Mouse (Mus musculus): ENCODE results near the gene Bcl11a. TPM values are rescaled to one million over a fixed set of nuclear protein-coding genes. Genes with fewer than 3 reads are reported as not detected.
A peak's percentile ranks its signal among the peaks of the same experiment; 100 is the strongest.

Gene Bcl11a
- polyA plus RNA-seq, 1 experiment from 2014 or later, result 0.95 TPM

- no peak overlapping the region for H3K4me3 ChIP-seq (replicated peaks; ENCODE audit: low read depth, low read length)
- no peaks in the 10 kb centered on the region for H3K36me3 ChIP-seq (ENCODE audit: insufficient read depth, low read length)
- no peak for TF ChIP-seq CTCF (IDR thresholded peaks at IDR 0.05; ENCODE audit: low read depth)
- H3K27me3 ChIP-seq (ENCODE audit: insufficient read depth, low read length), result peaks cover 54% of the 10 kb centered on the region
- H3K27ac ChIP-seq, result no peak overlapping the region
- ATAC-seq (replicated peaks; ENCODE audit: low FRiP score, low read depth) (no peak), DNase-seq (ENCODE audit: low spot score) (no peak)
- no peaks in the 10 kb centered on the region for H3K9me3 ChIP-seq (replicated peaks; ENCODE audit: low read length)
- WGBS, result 54% methylated on average over 4 of the region's 4 CpGs
- no peaks in the 10 kb centered on the region for H3K4me1 ChIP-seq (replicated peaks; ENCODE audit: insufficient read depth, low read length)
- no peak overlapping the region for H3K4me2 ChIP-seq (ENCODE audit: low read length)
- no peak overlapping the region for H3K9ac ChIP-seq (ENCODE audit: low read depth, low read length)
Observed at GRCm38 (mm10) chr11:24087069-24087468, 9.2 kb downstream of the Bcl11a start.

DNA sequence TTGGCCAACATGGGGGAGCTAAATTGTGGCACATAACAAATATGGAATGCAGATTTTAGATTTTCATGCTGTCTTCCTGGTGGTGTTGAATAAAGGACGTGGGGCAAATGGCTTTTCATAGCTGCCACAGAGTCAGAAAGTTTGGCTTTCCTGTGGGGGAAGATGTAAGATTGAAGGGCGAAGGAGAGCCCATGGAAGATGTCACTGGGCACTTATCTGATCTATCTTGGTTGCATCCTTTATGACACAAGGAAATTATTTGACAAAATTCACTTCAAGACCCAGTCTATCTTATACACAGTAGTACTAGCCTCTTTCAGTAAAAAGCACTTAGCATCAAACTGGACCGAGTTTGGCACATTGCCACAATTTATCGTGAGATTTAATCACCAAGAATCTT is 12.6 kb downstream of the Bcl11a start:
- Histone ChIP-seq H3K27ac (no peak overlapping the region), H3K36me3 (ENCODE audit: insufficient read depth, low read length) (no peaks in the 10 kb centered on the region), H3K9me3 (replicated peaks; ENCODE audit: low read length) (no peaks in the 10 kb centered on the region), H3K4me3 (replicated peaks; ENCODE audit: low read depth, low read length) (no peak overlapping the region), H3K27me3 (ENCODE audit: insufficient read depth, low read length) (peaks cover 51% of the 10 kb centered on the region), H3K9ac (ENCODE audit: low read depth, low read length) (no peak overlapping the region), H3K4me2 (ENCODE audit: low read length) (no peak overlapping the region), H3K4me1 (replicated peaks; ENCODE audit: insufficient read depth, low read length) (no peaks in the 10 kb centered on the region)
- no peak for DNase-seq (ENCODE audit: low spot score)
- ATAC-seq (replicated peaks; ENCODE audit: low FRiP score, low read depth), result no peak
- TF ChIP-seq CTCF (IDR thresholded peaks at IDR 0.05; ENCODE audit: low read depth), result no peak
- WGBS, result 80% methylated on average over 4 of the region's 4 CpGs

GRCm38 (mm10) chr11:24091393-24092080 is 13.7 kb downstream of the Bcl11a start:
- Histone ChIP-seq H3K9ac (ENCODE audit: low read depth, low read length) (no peak overlapping the region), H3K27me3 (ENCODE audit: insufficient read depth, low read length) (peaks cover 44% of the 10 kb centered on the region), H3K9me3 (replicated peaks; ENCODE audit: low read length) (no peaks in the 10 kb centered on the region), H3K4me2 (ENCODE audit: low read length) (no peak overlapping the region), H3K4me3 (replicated peaks; ENCODE audit: low read depth, low read length) (no peak overlapping the region), H3K27ac (no peak overlapping the region), H3K36me3 (ENCODE audit: insufficient read depth, low read length) (no peaks in the 10 kb centered on the region), H3K4me1 (replicated peaks; ENCODE audit: insufficient read depth, low read length) (no peaks in the 10 kb centered on the region)
- DNase-seq (ENCODE audit: low spot score), result no peak
- ATAC-seq (replicated peaks; ENCODE audit: low FRiP score, low read depth), result no peak
- TF ChIP-seq CTCF (IDR thresholded peaks at IDR 0.05; ENCODE audit: low read depth), result no peak
- WGBS, result 31% methylated on average over 15 of the region's 15 CpGs

DNA sequence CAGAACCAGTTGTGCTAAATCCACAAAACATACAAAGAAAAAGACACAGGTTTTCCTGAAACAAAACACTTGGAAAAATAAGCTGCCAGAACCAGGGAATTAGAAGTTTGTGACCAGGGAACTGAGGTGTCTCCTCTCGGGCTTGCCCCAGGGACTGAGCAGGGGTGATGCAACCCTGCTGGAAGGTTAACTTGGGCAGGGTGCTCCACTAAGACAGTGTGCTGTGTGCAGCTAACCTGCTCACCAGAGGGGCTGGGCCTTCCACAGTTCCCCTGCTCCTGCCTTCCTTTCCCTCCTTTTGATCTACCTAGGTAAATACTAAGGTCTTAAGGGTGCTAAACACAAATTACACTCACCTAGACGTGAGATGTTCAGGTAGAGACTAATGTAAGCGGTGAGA is 14.8 kb downstream of the Bcl11a start:
- H3K27me3 ChIP-seq (ENCODE audit: insufficient read depth, low read length), result peaks cover 50% of the 10 kb centered on the region
- WGBS, result 56% methylated on average over 3 of the region's 3 CpGs
- no peak for ATAC-seq (replicated peaks; ENCODE audit: low FRiP score, low read depth)
- H3K4me3 ChIP-seq (replicated peaks; ENCODE audit: low read depth, low read length), result no peak overlapping the region
- H3K9me3 ChIP-seq (replicated peaks; ENCODE audit: low read length), result no peaks in the 10 kb centered on the region
- no peak overlapping the region for H3K27ac ChIP-seq
- no peak for DNase-seq (ENCODE audit: low spot score)
- no peak for TF ChIP-seq CTCF (IDR thresholded peaks at IDR 0.05; ENCODE audit: low read depth)
- no peaks in the 10 kb centered on the region for H3K4me1 ChIP-seq (replicated peaks; ENCODE audit: insufficient read depth, low read length)
- H3K4me2 ChIP-seq (ENCODE audit: low read length), result no peak overlapping the region
- H3K9ac ChIP-seq (ENCODE audit: low read depth, low read length), result no peak overlapping the region
- no peaks in the 10 kb centered on the region for H3K36me3 ChIP-seq (ENCODE audit: insufficient read depth, low read length)

DNA sequence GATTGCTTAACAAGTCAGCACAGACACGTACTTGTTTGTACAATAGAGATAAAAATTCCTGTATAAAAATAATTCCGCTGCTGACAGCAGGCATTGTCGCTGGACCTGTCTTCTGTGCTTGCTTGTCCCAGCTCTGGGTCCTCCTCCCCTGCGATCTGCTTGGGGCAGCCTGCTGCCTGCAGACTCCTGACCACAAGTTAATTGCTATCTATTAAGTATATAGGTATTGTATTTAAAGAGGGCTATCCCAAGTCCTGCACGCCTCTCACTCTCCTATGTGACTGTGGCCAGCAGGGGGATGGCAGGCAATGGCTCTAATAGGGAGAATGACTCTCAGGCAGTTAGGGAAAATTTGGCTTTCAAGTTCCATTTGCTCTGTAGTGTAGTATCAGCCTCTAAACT is 16.2 kb downstream of the Bcl11a start:
- no peaks in the 10 kb centered on the region for H3K4me1 ChIP-seq (replicated peaks; ENCODE audit: insufficient read depth, low read length)
- H3K4me2 ChIP-seq (ENCODE audit: low read length), result no peak overlapping the region
- DNase-seq (ENCODE audit: low spot score) (peak; percentile 40), ATAC-seq (replicated peaks; ENCODE audit: low FRiP score, low read depth) (no peak)
- H3K36me3 ChIP-seq (ENCODE audit: insufficient read depth, low read length), result no peaks in the 10 kb centered on the region
- H3K27ac ChIP-seq, result no peak overlapping the region
- no peaks in the 10 kb centered on the region for H3K9me3 ChIP-seq (replicated peaks; ENCODE audit: low read length)
- peaks cover 48% of the 10 kb centered on the region for H3K27me3 ChIP-seq (ENCODE audit: insufficient read depth, low read length)
- no peak overlapping the region for H3K4me3 ChIP-seq (replicated peaks; ENCODE audit: low read depth, low read length)
- peak; percentile 47; the same call in 1 of the 2 replicates for TF ChIP-seq CTCF (IDR thresholded peaks at IDR 0.05; ENCODE audit: low read depth)
- H3K9ac ChIP-seq (ENCODE audit: low read depth, low read length), result no peak overlapping the region
- WGBS, result 51% methylated on average over 5 of the region's 5 CpGs

DNA sequence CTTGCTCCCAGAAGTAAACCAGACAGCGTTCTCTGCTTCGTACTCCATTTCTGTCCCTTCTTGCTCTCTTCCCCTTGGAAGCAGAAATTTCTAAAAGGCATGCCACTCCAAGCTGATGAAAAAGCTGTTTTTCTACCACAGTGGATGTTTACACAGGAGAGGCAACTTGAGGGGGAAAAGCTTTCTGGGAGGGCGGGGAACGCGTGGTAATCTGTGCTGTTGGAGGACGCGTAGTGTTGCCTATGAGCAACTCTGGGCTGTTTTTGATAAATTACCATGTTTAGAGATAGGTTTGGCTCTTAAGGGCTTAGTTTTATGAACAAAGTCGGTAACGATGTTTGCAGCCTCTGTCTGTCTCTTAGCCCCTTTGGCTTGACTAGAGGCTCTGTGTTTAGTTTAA is 17.4 kb downstream of the Bcl11a start:
- Histone ChIP-seq H3K9ac (ENCODE audit: low read depth, low read length) (no peak overlapping the region), H3K4me1 (replicated peaks; ENCODE audit: insufficient read depth, low read length) (no peaks in the 10 kb centered on the region), H3K9me3 (replicated peaks; ENCODE audit: low read length) (no peaks in the 10 kb centered on the region), H3K27me3 (ENCODE audit: insufficient read depth, low read length) (peaks cover 38% of the 10 kb centered on the region), H3K36me3 (ENCODE audit: insufficient read depth, low read length) (no peaks in the 10 kb centered on the region), H3K4me3 (replicated peaks; ENCODE audit: low read depth, low read length) (no peak overlapping the region), H3K27ac (no peak overlapping the region), H3K4me2 (ENCODE audit: low read length) (no peak overlapping the region)
- DNase-seq (ENCODE audit: low spot score), result no peak
- TF ChIP-seq CTCF (IDR thresholded peaks at IDR 0.05; ENCODE audit: low read depth), result no peak
- 42% methylated on average over 9 of the region's 9 CpGs for WGBS
- no peak for ATAC-seq (replicated peaks; ENCODE audit: low FRiP score, low read depth)

Data from kidney, postnatal 0 days (tissue).